Mouse (Mus musculus): ENCODE measurements around the gene Plekhg5.

DNA sequence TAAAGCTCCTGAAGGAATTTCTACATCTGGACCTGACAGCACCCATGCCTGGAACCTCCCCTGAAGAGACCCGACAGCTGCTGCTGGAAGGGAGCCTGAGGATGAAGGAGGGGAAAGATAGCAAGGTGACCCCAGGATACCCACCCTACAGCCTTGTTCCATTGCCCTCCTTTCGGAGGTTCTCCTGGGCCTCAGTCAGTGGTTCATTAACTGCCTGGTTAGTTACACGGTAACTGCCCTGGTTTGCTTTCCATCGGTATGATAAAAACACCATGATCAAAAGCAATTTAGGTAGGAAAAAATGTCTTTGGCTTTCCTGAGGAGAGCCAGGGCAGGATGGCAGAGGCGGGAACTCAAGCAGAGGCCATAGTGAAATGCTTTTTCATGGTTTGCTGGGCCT, 36.4 kb downstream of the Plekhg5 start:
- TF ChIP-seq POLR2A (IDR thresholded peaks at IDR 0.05; ENCODE audit: borderline replicate concordance, insufficient read depth, low read length): no peak
- no peak for TF ChIP-seq CTCF (IDR thresholded peaks at IDR 0.05; ENCODE audit: borderline replicate concordance, insufficient read depth, low read depth, low read length)

Data from cerebellum, adult 2 months (tissue).